Mouse (Mus musculus) embryonic fibroblast, embryonic 13.5 days (primary cell): Measurements from ENCODE around the gene Cdk6.

Experiments used
- CTCF ChIP-seq: IDR thresholded peaks from 2 replicates; pipeline ENCODE4 v1.5.1; 2011; ENCODE audit warnings: mild to moderate bottlenecking, control low read depth, low read length, moderate library complexity, borderline replicate concordance; ENCODE audit not compliant: insufficient read depth
- POLR2A ChIP-seq: IDR thresholded peaks from 2 replicates; pipeline ENCODE4 v1.6.1; 2011; ENCODE audit warnings: low read depth, mild to moderate bottlenecking, control low read depth, low read length, moderate library complexity

- TF ChIP-seq CTCF: no peak
- TF ChIP-seq POLR2A: no peak
Observed at GRCm38 (mm10) chr5:3490358-3490757, 149.1 kb downstream of the Cdk6 start.
